Mouse (Mus musculus) liver, embryonic 12.5 days (tissue): ENCODE results near the gene Rnf215. TPM values are rescaled to one million over a fixed set of nuclear protein-coding genes. Genes with fewer than 3 reads are reported as not detected.
A peak's percentile ranks its signal among the peaks of the same experiment; 100 is the strongest.

Experiments used
- ATAC-seq: fragments of 200-750 bp; cut with Nextera tagmentation; 2 replicates; pipeline ENCODE4 v1.8.0; 2017; ENCODE audit warnings: moderate number of reproducible peaks, mild to moderate bottlenecking, moderate library complexity
- H3K27ac ChIP-seq: fragments of 300-500 bp; sonication (generic); 2 replicates; pipeline ENCODE4 v1.5.1; 2016; ENCODE audit warnings: mild to moderate bottlenecking
- H3K27me3 ChIP-seq: fragments of 300-500 bp; sonication (generic); replicated peaks from 2 replicates; pipeline ENCODE4 v1.6.1; 2016; ENCODE audit warnings: mild to moderate bottlenecking, moderate library complexity
- H3K36me3 ChIP-seq: fragments of 300-500 bp; sonication (generic); 2 replicates; pipeline ENCODE4 v1.6.1; 2016; ENCODE audit warnings: mild to moderate bottlenecking, moderate library complexity
- H3K4me1 ChIP-seq: fragments of 300-500 bp; sonication (generic); 2 replicates; pipeline ENCODE4 v1.6.1; 2016
- H3K4me2 ChIP-seq: fragments of 300-500 bp; sonication (generic); 2 replicates; pipeline ENCODE4 v1.6.1; 2016; ENCODE audit warnings: mild to moderate bottlenecking, moderate library complexity
- H3K4me3 ChIP-seq: fragments of 300-500 bp; sonication (generic); 2 replicates; pipeline ENCODE4 v1.5.1; 2016; ENCODE audit warnings: mild to moderate bottlenecking, moderate library complexity
- H3K9ac ChIP-seq: fragments of 300-500 bp; sonication (generic); 2 replicates; pipeline ENCODE4 v1.6.1; 2016; ENCODE audit warnings: mild to moderate bottlenecking, moderate library complexity
- H3K9me3 ChIP-seq: fragments of 300-500 bp; sonication (generic); replicated peaks from 2 replicates; pipeline ENCODE4 v1.6.1; 2016; ENCODE audit warnings: mild to moderate bottlenecking, moderate library complexity
- WGBS: fragments of 180-500 bp; shearing (Covaris S2); methylation state at CpG from one replicate; pipeline ENCODE4 v1.1.7; 2016; ENCODE audit not compliant: insufficient replicate concordance; 5-methylcytosine and 5-hydroxymethylcytosine counted together
- polyA plus RNA-seq: library from polyadenylated mRNA; unstranded; fragments of >200 nt; fragmentation: Nextera tagmentation; extraction: Ambion mirVana; gene quantifications from 2 replicates; pipeline ENCODE4 v1.2.1, GENCODE M21; 2016

Rnf215 gene
- polyA plus RNA-seq, 1 experiment from 2014 or later, result 9.7 TPM

DNA sequence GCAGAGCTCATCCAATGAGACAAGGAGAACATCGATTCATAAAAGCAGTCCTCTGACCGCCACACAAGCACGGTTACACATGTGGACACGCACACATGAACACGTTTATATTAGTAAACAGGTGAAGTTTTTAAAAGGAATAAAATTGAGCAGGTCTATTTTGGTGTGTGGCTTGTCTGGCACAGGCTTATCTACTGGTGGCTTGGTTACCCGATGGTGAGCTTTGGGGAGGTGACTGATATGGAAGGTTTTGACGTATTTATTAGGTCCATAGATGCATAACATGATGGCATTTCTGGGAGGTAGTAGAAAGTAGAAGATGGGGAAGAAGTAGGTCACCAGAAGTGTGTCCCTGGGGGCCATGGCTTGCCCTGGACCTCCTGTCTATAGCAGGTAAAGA, 18.7 kb downstream of the Rnf215 start:
- H3K27me3 ChIP-seq, result no peaks in the 10 kb centered on the region
- H3K4me2 ChIP-seq, result no peak overlapping the region
- no peak overlapping the region for H3K27ac ChIP-seq
- H3K9me3 ChIP-seq, result no peaks in the 10 kb centered on the region
- no peaks in the 10 kb centered on the region for H3K36me3 ChIP-seq
- peaks cover 17% of the 10 kb centered on the region for H3K4me1 ChIP-seq
- ATAC-seq, result no peak
- no peak overlapping the region for H3K9ac ChIP-seq
- WGBS, result 75% methylated on average over 7 of the region's 7 CpGs
- no peak overlapping the region for H3K4me3 ChIP-seq

DNA sequence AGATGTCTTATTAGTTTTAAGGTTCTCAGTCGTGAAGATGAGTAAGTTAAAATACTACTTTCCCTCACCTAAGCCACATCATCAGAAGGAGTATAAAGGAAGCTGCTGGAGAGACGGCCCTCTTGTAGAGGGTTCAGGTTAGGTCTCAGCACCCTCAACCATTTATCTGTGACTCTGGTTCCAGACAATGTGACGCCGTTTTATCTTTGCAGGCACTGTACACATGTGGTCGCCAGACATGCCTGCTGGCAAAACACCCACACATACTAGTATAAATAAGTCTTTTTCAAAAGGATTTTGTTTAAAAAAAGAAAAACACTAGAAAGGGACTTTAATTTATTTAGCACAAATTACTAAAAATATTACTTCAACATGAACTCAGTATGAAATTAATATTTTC, 20.6 kb downstream of the Rnf215 start:
- no peaks in the 10 kb centered on the region for H3K9me3 ChIP-seq
- whole genome bisulfite sequencing, result 34% methylated on average over 5 of the region's 5 CpGs

DNA sequence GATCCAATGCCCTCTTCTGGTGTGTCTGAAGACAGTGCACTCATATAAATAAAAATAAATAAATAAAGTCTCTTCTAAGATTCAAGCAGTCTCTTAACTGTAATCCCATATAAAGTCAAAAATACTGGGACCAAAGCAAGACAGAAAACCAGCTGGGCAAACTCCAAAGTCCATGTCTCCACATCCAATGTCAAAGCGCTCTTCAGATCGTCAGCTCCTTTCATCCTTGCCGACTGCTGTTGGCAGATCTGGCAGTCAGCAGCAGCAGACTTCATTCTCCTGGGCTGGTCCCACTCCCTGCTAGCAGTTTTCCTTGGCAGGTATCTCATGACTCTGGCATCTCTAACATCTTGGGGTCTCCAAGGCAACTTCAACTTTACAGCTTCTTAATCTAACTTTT, 23.7 kb downstream of the Rnf215 start:
- Histone ChIP-seq H3K9ac (no peak overlapping the region), H3K27ac (no peak overlapping the region), H3K4me1 (peaks cover 59% of the 10 kb centered on the region), H3K4me3 (no peak overlapping the region), H3K4me2 (no peak overlapping the region), H3K36me3 (peaks cover 27% of the 10 kb centered on the region), H3K27me3 (no peaks in the 10 kb centered on the region), H3K9me3 (no peaks in the 10 kb centered on the region)
- WGBS, result 80% methylated on average over 3 of the region's 3 CpGs
- no peak for ATAC-seq

More for the DNA sequence above, 20.6 kb downstream of the Rnf215 start:
- ATAC-seq, result peak; percentile 31; the same call in 1 of the 2 replicates
- Histone ChIP-seq H3K27me3 (no peaks in the 10 kb centered on the region), H3K36me3 (no peaks in the 10 kb centered on the region), H3K9ac (no peak overlapping the region), H3K27ac (no peak overlapping the region), H3K4me2 (no peak overlapping the region), H3K4me1 (peaks cover 31% of the 10 kb centered on the region), H3K4me3 (no peak overlapping the region)

DNA sequence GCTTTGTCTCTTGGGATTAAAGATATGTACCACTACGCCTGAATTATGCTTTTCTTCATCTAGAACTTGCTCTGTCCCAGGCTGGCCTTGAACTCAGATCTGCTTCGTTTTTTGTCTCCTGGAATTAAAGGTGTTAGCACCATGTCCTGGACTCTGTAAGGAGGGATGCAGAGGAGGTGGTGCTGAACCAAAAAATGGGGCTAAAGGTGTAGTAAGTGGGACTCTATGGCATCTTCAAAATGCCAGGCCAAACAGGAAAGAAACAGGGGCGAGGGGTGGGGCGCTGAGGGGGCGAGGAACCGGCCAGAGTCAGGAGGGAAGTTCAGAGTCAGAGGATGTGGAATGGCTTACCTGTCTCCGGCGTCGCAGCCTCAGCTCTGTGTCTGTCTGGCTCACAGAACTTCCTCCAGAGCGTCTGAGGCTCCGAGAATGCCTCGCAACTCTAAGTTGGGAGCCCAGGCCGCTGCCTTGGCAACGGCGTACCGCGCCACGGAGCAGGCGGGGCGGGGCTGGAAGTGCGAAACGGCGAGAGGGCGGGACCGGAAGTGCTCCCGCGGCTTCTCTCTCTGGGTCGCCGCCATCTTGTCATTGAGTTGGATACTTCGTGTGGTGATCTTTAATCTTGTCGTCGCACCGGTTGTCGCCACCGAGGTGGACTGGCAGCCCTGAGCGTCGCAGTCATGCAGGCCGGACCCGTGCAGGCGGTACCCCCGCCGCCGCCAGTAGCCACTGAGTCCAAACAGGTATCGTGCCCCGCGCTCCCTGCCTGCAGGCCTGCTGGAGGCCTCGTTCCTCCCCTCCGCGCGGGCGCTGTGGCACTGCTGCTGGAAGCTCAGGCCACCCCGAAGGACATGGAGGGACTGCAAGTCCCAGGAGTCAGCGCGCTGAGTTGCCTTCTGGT, 25.1 kb downstream of the Rnf215 start, which contains the start of the genes Ccdc157 and Sf3a1:
TSS of gene Ccdc157 (minus strand) at position 486 of the 901 bp plus-strand sequence.
TSS of gene Sf3a1 (plus strand) at position 543 of the 901 bp plus-strand sequence.
- Histone ChIP-seq H3K4me2 (peak within 1 kb of the TSS; percentile 96), H3K9ac (peak within 1 kb of the TSS; percentile 92), H3K4me3 (peak within 1 kb of the TSS; percentile 91), H3K27me3 (no peaks in the 10 kb centered on the region), H3K9me3 (no peaks in the 10 kb centered on the region), H3K36me3 (peaks cover 41% of the 10 kb centered on the region), H3K27ac (peak within 1 kb of the TSS; percentile 83), H3K4me1 (peaks cover 70% of the 10 kb centered on the region)
- 1% methylated on average over 54 of the region's 54 CpGs for WGBS
- ATAC-seq, result peak; percentile 94

DNA sequence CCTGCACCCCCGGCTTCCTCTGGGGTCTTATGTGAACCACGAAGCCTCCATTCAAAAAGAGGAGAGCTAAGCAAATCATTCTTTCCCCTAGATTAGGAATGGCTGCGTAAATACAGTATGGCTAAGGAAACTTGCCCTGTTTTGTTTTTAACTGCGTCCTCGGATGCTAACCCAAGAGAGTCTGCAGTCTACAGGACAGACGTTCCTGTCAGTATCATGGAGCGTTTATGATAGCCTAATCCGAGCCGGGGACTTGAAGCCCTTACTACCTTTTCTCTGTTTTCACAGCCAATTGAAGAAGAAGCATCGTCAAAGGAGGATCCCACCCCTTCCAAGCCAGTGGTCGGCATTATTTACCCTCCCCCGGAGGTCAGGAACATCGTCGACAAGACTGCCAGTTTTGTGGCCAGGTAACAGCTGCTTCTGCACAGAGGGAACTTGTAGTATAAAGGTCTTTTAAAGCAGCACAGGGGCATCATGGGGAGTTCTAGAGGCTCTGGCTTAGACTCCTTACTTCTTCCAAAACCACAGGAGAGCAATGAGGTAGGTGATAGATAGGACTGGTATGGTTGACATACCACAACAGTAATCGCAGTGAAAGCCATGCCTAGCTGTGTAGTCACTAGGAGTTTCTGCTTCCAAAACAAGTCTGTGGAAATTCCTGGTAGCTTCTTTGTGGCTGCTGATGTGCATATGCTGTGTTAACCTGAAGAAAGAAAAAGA, 25.9 kb downstream of the Rnf215 start:
- H3K9me3 ChIP-seq, result no peaks in the 10 kb centered on the region
- H3K36me3 ChIP-seq, result peaks cover 50% of the 10 kb centered on the region
- H3K9ac ChIP-seq, result peak overlapping the region; percentile 92
- 5% methylated on average over 15 of the region's 15 CpGs for WGBS
- H3K4me2 ChIP-seq, result peak overlapping the region; percentile 96
- no peaks in the 10 kb centered on the region for H3K27me3 ChIP-seq
- ATAC-seq, result no peak
- peaks cover 66% of the 10 kb centered on the region for H3K4me1 ChIP-seq
- peak overlapping the region; percentile 83 for H3K27ac ChIP-seq
- H3K4me3 ChIP-seq, result peak overlapping the region; percentile 91

DNA sequence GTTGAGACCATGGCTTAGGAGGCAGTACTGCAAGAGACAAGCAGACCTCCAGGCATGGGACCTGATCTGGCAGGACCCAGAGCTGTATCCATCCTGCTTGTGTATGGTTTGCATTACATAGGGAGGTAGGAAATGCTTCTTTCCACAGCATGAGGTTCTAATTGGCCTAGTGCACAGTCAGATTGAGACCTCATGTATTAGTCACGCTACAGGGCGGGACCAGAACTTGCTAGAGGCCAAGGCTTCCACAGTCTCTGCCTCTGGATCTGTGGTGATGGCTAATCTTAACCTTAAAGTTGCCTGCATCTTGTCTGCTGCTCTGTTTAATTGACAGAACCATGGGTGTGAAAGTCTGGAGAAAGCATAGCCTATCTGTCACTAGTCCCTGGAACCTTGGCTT, 29.7 kb downstream of the Rnf215 start:
- ATAC-seq, result no peak
- Histone ChIP-seq H3K4me1 (peaks cover 62% of the 10 kb centered on the region), H3K9ac (no peak overlapping the region), H3K4me2 (no peak overlapping the region), H3K4me3 (no peak overlapping the region), H3K9me3 (no peaks in the 10 kb centered on the region), H3K27ac (no peak overlapping the region), H3K27me3 (no peaks in the 10 kb centered on the region), H3K36me3 (peaks cover 88% of the 10 kb centered on the region)
- 83% methylated on average over 2 of the region's 2 CpGs for WGBS

DNA sequence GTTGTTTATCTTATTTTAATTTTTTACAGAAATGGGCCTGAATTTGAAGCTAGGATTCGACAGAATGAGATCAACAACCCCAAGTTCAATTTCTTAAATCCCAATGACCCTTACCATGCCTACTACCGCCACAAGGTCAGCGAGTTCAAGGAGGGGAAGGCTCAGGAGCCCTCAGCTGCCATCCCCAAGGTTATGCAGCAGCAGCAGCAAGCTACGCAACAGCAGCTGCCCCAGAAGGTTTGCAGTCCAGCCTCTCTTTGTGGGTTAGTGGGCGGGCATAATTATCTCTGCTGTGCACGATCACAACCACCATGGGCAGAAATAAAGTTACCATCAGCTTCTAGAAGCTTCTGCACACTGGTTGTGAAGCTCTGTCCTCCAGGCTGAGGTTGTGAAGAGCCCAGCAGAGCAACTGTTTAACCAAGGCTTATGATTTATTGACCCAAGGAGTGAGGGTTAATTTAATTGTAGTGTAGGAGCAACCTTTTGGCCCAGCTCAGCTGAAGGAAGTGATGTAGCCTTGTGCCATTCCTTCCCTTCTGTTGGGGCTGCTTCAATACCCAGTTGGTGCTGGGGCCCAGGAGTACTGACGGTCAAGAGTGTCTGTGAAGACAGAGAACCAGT, 31.6 kb downstream of the Rnf215 start:
- Histone ChIP-seq H3K27me3 (no peaks in the 10 kb centered on the region), H3K4me3 (no peak overlapping the region), H3K4me2 (no peak overlapping the region), H3K9me3 (no peaks in the 10 kb centered on the region), H3K9ac (no peak overlapping the region), H3K36me3 (peaks cover 100% of the 10 kb centered on the region), H3K27ac (no peak overlapping the region), H3K4me1 (peaks cover 50% of the 10 kb centered on the region)
- 76% methylated on average over 7 of the region's 7 CpGs for WGBS
- no peak for ATAC-seq

DNA sequence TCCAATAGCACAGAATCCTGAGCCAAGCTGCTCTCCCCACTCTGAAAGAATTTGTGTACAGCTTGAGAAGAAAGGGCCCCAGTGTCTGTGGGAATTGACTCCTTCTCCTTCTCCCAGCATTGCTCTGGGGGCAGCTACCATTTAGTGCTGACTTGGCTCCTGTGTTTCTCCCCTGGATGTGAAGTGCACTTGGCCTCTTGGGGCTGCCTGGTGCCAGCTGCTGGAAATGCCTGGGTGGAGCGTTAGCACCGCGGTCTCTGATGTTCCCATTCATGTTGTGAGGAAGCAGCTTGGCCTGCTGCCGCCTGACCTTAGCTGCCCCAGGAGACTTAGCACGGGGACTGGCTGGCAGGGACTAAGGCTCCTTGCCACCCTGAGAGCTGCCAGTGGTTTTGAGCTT, 39.6 kb downstream of the Rnf215 start:
- Histone ChIP-seq H3K4me3 (no peak overlapping the region), H3K27ac (no peak overlapping the region; the same call in 1 of the 2 replicates), H3K36me3 (peaks cover 100% of the 10 kb centered on the region), H3K9me3 (no peaks in the 10 kb centered on the region), H3K9ac (no peak overlapping the region), H3K27me3 (no peaks in the 10 kb centered on the region), H3K4me1 (no peaks in the 10 kb centered on the region), H3K4me2 (no peak overlapping the region)
- ATAC-seq, result no peak
- WGBS, result 89% methylated on average over 5 of the region's 5 CpGs

DNA sequence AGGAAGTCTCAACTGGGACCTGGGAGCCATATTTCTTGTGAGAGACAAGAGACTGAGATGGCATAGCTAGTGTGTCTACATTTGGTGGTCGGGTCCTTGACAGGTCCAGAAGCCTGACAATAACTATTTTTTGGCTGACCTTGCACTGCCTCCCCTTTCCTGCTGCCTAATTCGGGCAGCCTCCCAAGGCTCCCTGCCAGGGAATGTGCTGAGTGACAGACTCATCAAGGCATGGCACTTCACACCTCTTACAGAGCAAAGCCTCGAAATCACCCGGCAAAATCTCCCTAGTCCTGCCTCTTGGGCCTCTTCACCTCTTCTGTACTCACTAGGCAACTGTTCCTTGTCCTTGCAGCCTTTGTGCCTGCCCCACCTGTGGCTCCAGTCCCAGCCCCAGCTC, 42.7 kb downstream of the Rnf215 start:
- no peak overlapping the region for H3K27ac ChIP-seq
- H3K27me3 ChIP-seq, result no peaks in the 10 kb centered on the region
- no peak for ATAC-seq
- no peaks in the 10 kb centered on the region for H3K4me1 ChIP-seq
- 79% methylated on average over 4 of the region's 4 CpGs for WGBS
- H3K9ac ChIP-seq, result no peak overlapping the region
- peaks cover 99% of the 10 kb centered on the region for H3K36me3 ChIP-seq
- H3K4me2 ChIP-seq, result no peak overlapping the region
- H3K4me3 ChIP-seq, result no peak overlapping the region
- H3K9me3 ChIP-seq, result no peaks in the 10 kb centered on the region

DNA sequence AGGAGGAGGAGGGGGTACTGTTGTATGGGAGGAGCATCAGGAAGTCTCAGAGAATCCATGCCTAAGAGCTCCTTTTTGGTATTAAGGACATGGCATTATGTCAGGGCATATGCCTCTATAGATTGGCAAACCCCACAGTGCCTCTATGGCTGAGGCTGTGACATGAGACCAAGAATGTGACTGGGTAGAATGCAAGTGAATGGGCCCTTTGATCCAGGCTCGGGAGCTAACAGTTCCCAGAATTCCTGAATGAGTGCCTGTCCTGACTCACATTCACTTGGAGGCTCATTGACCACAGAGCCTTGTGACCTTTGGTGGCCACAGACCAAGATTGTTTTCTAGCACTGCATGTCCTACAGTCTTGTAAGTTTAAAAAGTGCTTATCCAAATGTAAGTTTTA, 47.1 kb downstream of the Rnf215 start:
- ATAC-seq, result no peak
- Histone ChIP-seq H3K9ac (no peak overlapping the region), H3K4me1 (peaks cover 6% of the 10 kb centered on the region), H3K4me2 (no peak overlapping the region), H3K9me3 (no peaks in the 10 kb centered on the region), H3K4me3 (no peak overlapping the region), H3K27me3 (no peaks in the 10 kb centered on the region), H3K27ac (no peak overlapping the region), H3K36me3 (peaks cover 64% of the 10 kb centered on the region)
- WGBS, result 65% methylated on average over 1 of the region's 1 CpGs

DNA sequence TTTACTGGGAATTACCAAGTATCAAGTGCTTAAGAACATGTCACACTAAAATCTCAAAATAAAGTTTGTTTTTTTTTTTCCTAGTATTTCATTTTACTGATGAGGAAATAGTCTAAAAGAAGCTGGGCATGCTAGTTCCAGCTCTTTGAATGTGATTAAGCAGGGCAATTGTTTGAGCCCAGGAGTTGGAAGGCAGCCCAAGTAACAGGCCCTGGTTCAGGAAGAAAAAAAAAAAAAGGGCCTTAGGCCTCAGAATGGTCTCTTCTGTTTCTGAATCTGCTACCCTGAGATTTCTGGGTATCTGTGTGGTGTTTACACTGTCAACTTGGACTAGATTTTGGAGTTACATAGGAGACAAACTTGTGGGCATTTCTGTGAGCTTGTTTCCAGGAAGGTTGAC, 48.5 kb downstream of the Rnf215 start:
- ATAC-seq, result no peak
- no peak overlapping the region for H3K9ac ChIP-seq

More for the DNA sequence above, 48.5 kb downstream of the Rnf215 start:
- H3K36me3 ChIP-seq, result peaks cover 50% of the 10 kb centered on the region
- no peak overlapping the region for H3K27ac ChIP-seq
- no peaks in the 10 kb centered on the region for H3K9me3 ChIP-seq
- no peak overlapping the region for H3K4me2 ChIP-seq
- peaks cover 20% of the 10 kb centered on the region for H3K4me1 ChIP-seq
- 0 out of 2 replicates have a peak, but pooled peaks cover 8% of the 10 kb centered on the region for H3K27me3 ChIP-seq
- no peak overlapping the region for H3K4me3 ChIP-seq
